Mouse (Mus musculus) liver, adult 2 months (tissue): ENCODE measurements around the gene Wscd2.

Experiments
- CTCF ChIP-seq: fragments of 200-500 bp; IDR thresholded peaks from 2 replicates; pipeline ENCODE4 v1.5.1; 2011; ENCODE audit warnings: low read depth, low read length, control low read depth
- POLR2A ChIP-seq: fragments of 200-500 bp; IDR thresholded peaks from 2 replicates; pipeline ENCODE4 v1.6.1; 2011; ENCODE audit warnings: low read length, control low read depth; ENCODE audit not compliant: insufficient read depth; ENCODE audit errors: extremely low read depth

DNA sequence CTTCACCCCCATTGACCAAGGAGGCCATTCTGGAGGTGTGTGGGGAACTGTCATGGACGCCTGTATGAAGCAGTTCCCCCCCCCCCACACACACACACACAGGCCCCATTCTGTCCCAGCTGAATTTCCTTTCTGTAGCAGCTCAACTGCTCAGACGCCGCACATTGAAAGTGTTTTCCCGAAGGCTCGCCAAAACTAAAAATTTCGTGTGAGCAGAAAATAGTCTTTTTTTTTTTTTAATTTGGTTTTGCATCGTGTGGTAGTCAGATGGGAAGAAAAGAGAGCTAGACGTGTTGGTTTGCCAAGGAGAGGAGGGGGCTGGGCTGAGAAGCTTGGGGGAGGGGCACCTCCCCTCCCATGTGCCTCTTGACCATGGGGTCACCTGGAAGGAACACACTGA, 23.5 kb downstream of the Wscd2 start:
- TF ChIP-seq POLR2A (no peak), CTCF (no peak)
